Mouse (Mus musculus) CH12.LX (cell line): ENCODE results near the gene Farp1. TPM values are rescaled to one million over a fixed set of nuclear protein-coding genes. Genes with fewer than 3 reads are reported as not detected.

Experiments
- DNase-seq: peaks from one replicate; pipeline ENCODE4 v3.0.0-alpha.2; 2013; ENCODE audit errors: extremely low read depth
- H3K27ac ChIP-seq: 2 replicates; pipeline ENCODE4 v1.5.1; 2012; ENCODE audit warnings: low read depth, mild to moderate bottlenecking, control low read depth, moderate library complexity; ENCODE audit not compliant: insufficient read depth
- H3K27me3 ChIP-seq: replicated peaks from 2 replicates; pipeline ENCODE3; 2012; ENCODE audit warnings: inconsistent platforms
- H3K36me3 ChIP-seq, 2 experiments: replicated peaks in 1 of 2; 2 replicates each; pipeline versions ENCODE3 to v1.6.1; 2012; ENCODE audit warnings: inconsistent platforms in 1 of 2, low read length in 1 of 2, mild to moderate bottlenecking in 1 of 2, mixed read lengths in 1 of 2, moderate library complexity in 1 of 2; ENCODE audit not compliant: control insufficient read depth in 1 of 2, insufficient read depth in 1 of 2
- H3K4me1 ChIP-seq, 2 experiments: 2 replicates each; pipeline ENCODE4 v1.6.1; 2012; ENCODE audit warnings: inconsistent platforms in 1 of 2, moderate library complexity in 1 of 2; ENCODE audit not compliant: insufficient read depth in 2 of 2, control insufficient read depth in 1 of 2
- H3K4me2 ChIP-seq: 2 replicates; pipeline ENCODE4 v1.6.1; 2012; ENCODE audit warnings: low read depth, mild to moderate bottlenecking, control low read depth; ENCODE audit not compliant: poor library complexity, insufficient read depth, severe bottlenecking
- H3K4me3 ChIP-seq, 3 experiments: fragments of 150-350 bp in 1 of 3; sonication (generic) in 1 of 3; replicated peaks in 1 of 3; 2 replicates each; pipeline versions ENCODE3 to v1.5.1; 2011 to 2012; ENCODE audit warnings: low read depth in 2 of 3, low read length in 2 of 3, mild to moderate bottlenecking in 2 of 3, moderate library complexity in 2 of 3, control low read depth in 1 of 3, improper control_type of control experiment in 1 of 3, inconsistent platforms in 1 of 3, mixed read lengths in 1 of 3; ENCODE audit not compliant: poor library complexity in 1 of 3
- H3K79me2 ChIP-seq: replicated peaks from 2 replicates; pipeline ENCODE4 v1.6.1; 2012; ENCODE audit warnings: mild to moderate bottlenecking, moderate library complexity; ENCODE audit not compliant: control insufficient read depth, poor library complexity, insufficient read depth, severe bottlenecking; ENCODE audit errors: extremely low read depth
- H3K9ac ChIP-seq: 2 replicates; pipeline ENCODE4 v1.6.1; 2012; ENCODE audit warnings: low read depth, mild to moderate bottlenecking, control low read depth, moderate library complexity; ENCODE audit not compliant: insufficient read depth
- H3K9me3 ChIP-seq: replicated peaks from 2 replicates; pipeline ENCODE3; 2012; ENCODE audit warnings: low read length, inconsistent platforms, mixed read lengths
- CHD1 ChIP-seq: IDR thresholded peaks from 2 replicates; pipeline ENCODE4 v1.6.1; 2012; ENCODE audit warnings: low read depth, low read length, improper control_type of control experiment, inconsistent platforms
- CHD2 ChIP-seq: IDR thresholded peaks from 2 replicates; pipeline ENCODE4 v1.6.1; 2011; ENCODE audit warnings: low read length, improper control_type of control experiment
- CTCF ChIP-seq, 2 experiments: IDR thresholded peaks in 1 of 2; conservative IDR thresholded peaks in 1 of 2; 2 replicates each; pipeline ENCODE4 v1.5.1; 2011 to 2012; ENCODE audit warnings: low read depth in 2 of 2, low read length in 2 of 2, improper control_type of control experiment in 1 of 2, inconsistent platforms in 1 of 2, mild to moderate bottlenecking in 1 of 2, moderate library complexity in 1 of 2
- E2F4 ChIP-seq: IDR thresholded peaks from 2 replicates; pipeline ENCODE4 v1.6.1; 2011; ENCODE audit warnings: low read depth, low read length, improper control_type of control experiment; ENCODE audit not compliant: insufficient replicate concordance
- ELF1 ChIP-seq: IDR thresholded peaks from 2 replicates; pipeline ENCODE4 v1.6.1; 2014; ENCODE audit warnings: low read depth, mild to moderate bottlenecking, inconsistent platforms, low read length, improper control_type of control experiment
- HCFC1 ChIP-seq: IDR thresholded peaks from 2 replicates; pipeline ENCODE4 v1.6.1; 2012; ENCODE audit warnings: low read depth, mild to moderate bottlenecking, inconsistent platforms, low read length, improper control_type of control experiment
- KAT2A ChIP-seq: IDR thresholded peaks from 2 replicates; pipeline ENCODE4 v1.6.1; 2012; ENCODE audit warnings: low read length, improper control_type of control experiment, inconsistent platforms; ENCODE audit not compliant: insufficient replicate concordance
- MAX ChIP-seq: IDR thresholded peaks from 2 replicates; pipeline ENCODE4 v1.6.1; 2011; ENCODE audit warnings: low read length, improper control_type of control experiment
- MAZ ChIP-seq: IDR thresholded peaks from 2 replicates; pipeline ENCODE4 v1.6.1; 2012; ENCODE audit warnings: low read depth, mild to moderate bottlenecking, inconsistent platforms, low read length, improper control_type of control experiment, moderate library complexity
- MEF2A ChIP-seq: IDR thresholded peaks from 2 replicates; pipeline ENCODE4 v1.6.1; 2014; ENCODE audit warnings: low read depth, mild to moderate bottlenecking, inconsistent platforms, low read length, improper control_type of control experiment, borderline replicate concordance
- NELFE ChIP-seq: IDR thresholded peaks from 2 replicates; pipeline ENCODE4 v1.6.1; 2011; ENCODE audit warnings: low read depth, low read length, improper control_type of control experiment
- NRF1 ChIP-seq: IDR thresholded peaks from 2 replicates; pipeline ENCODE4 v1.6.1; 2014; ENCODE audit warnings: low read depth, mild to moderate bottlenecking, inconsistent platforms, low read length, improper control_type of control experiment, moderate library complexity
- POLR2AphosphoS2 ChIP-seq: IDR thresholded peaks from 2 replicates; pipeline ENCODE4 v1.6.1; 2011; ENCODE audit warnings: low read depth, low read length, improper control_type of control experiment
- TBP ChIP-seq: conservative IDR thresholded peaks from 2 replicates; pipeline ENCODE4 v1.6.1; 2011; ENCODE audit warnings: low read depth, low read length, improper control_type of control experiment
- TCF12 ChIP-seq: IDR thresholded peaks from 2 replicates; pipeline ENCODE4 v1.6.1; 2014; ENCODE audit warnings: low read depth, mild to moderate bottlenecking, inconsistent platforms, low read length, improper control_type of control experiment
- ZMIZ1 ChIP-seq: IDR thresholded peaks from 2 replicates; pipeline ENCODE4 v1.6.1; 2012; ENCODE audit warnings: low read depth, mild to moderate bottlenecking, inconsistent platforms, low read length, improper control_type of control experiment
- dilution Hi-C: fragments of 300-500 bp; cut with MboI; formaldehyde crosslinking; loops from 2 replicates; pipeline ENCODE4 v1.14.3; 2020; ENCODE audit warnings: low sequenced_read_pairs; ENCODE audit not compliant: extremely low pct_unique_long_range_greater_than_20kb, extremely low pct_ligation_motif_present
- in situ Hi-C: fragments of 300-500 bp; cut with MboI; formaldehyde crosslinking; loops from 3 replicates; pipeline ENCODE4 v1.14.3; 2019; ENCODE audit warnings: low sequenced_read_pairs, low pct_ligation_motif_present, low pct_unique_long_range_greater_than_20kb, mixed read lengths
- polyA plus RNA-seq: library from polyadenylated mRNA; unstranded; fragments of >175 nt; gene quantifications from 2 replicates; pipeline ENCODE4 v1.2.1, GENCODE M21; 2012; ENCODE audit warnings: low read depth; ENCODE audit not compliant: insufficient read length
- total RNA-seq, 2 experiments: library from RNA; depleted of rRNA; stranded (reverse); fragments of 300-350 nt in 1 of 2; fragments of >200 nt in 1 of 2; gene quantifications; 2 replicates each; pipeline ENCODE4 v1.2.3; 2012 to 2014

Gene Farp1
- total and polyA plus RNA-seq, 3 experiments, result 2.4 to 10.3 (median 2.5) TPM

GRCm38 (mm10) chr14:121164866-121165265 lies 129.9 kb downstream of the Farp1 start:
- H3K79me2 ChIP-seq, result no peaks in the 10 kb centered on the region
- H3K9me3 ChIP-seq, result no peaks in the 10 kb centered on the region
- no peak overlapping the region for H3K4me3 ChIP-seq
- no peaks in the 10 kb centered on the region for H3K27me3 ChIP-seq
- dilution Hi-C loops, result no loop called here
- TF ChIP-seq CHD2, result no peak
- no peak for TF ChIP-seq KAT2A
- TF ChIP-seq NELFE, result no peak
- TF ChIP-seq CHD1, result no peak
- TF ChIP-seq ELF1, result peak; percentile 38; the same call in 1 of the 2 replicates
- H3K4me2 ChIP-seq, result no peak overlapping the region
- H3K9ac ChIP-seq, result no peak overlapping the region
- DNase-seq, result no peak
- peaks cover 0 to 6% of the 10 kb centered on the region in 2 experiments for H3K36me3 ChIP-seq
- H3K4me1 ChIP-seq, result peaks cover 3 to 18% of the 10 kb centered on the region in 2 experiments; a peak in 3 of 4 replicates
- H3K27ac ChIP-seq, result no peak overlapping the region
- in situ Hi-C loops, result no loop called here

DNA sequence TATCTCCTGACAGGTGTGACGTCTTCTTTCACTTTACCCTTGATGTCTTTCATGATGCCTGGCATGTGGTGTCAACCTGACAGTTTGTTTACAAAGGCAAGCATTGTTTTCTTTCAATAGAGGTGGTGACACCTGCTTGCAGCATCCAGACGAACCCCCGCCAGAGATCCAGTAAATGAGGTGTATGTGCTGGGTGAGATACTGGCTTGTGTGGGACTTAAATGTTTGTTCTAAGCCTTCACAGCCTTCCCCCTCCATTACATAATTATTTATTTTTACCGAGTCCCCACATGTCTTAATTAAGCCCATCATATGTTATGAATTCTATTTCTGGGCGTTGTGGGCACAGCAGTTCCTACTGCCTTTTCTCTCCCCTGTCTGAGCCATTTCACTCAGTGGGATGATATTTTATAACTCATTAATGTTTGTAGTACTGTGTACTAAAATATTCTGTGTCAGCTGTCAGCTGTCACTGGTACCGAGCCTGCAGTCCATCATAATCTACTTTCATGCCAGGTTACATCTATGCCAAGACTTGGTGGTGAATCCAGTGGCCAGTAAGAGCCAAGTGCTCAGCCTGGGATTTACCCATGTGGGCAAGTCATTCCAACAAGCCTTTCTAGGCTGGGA lies 130.5 kb downstream of the Farp1 start:
- in situ Hi-C loops, result no loop called here
- H3K9ac ChIP-seq, result no peak overlapping the region
- H3K27me3 ChIP-seq, result no peaks in the 10 kb centered on the region
- H3K36me3 ChIP-seq, result peaks cover 0 to 6% of the 10 kb centered on the region in 2 experiments
- no peak overlapping the region for H3K4me3 ChIP-seq
- no peaks in the 10 kb centered on the region for H3K79me2 ChIP-seq
- H3K9me3 ChIP-seq, result no peaks in the 10 kb centered on the region
- H3K27ac ChIP-seq, result no peak overlapping the region
- peaks cover 3 to 18% of the 10 kb centered on the region in 2 experiments; a peak in 3 of 4 replicates for H3K4me1 ChIP-seq
- dilution Hi-C loops, result no loop called here
- no peak overlapping the region for H3K4me2 ChIP-seq
- no peak for DNase-seq
- no peak for TF ChIP-seq CTCF (conservative IDR thresholded peaks at IDR 0.05 in 1 of 2, IDR thresholded peaks at IDR 0.05 in 1 of 2; ENCODE audit: low read depth in 2 of 2, low read length in 2 of 2)
- TF ChIP-seq TCF12, result no peak

DNA sequence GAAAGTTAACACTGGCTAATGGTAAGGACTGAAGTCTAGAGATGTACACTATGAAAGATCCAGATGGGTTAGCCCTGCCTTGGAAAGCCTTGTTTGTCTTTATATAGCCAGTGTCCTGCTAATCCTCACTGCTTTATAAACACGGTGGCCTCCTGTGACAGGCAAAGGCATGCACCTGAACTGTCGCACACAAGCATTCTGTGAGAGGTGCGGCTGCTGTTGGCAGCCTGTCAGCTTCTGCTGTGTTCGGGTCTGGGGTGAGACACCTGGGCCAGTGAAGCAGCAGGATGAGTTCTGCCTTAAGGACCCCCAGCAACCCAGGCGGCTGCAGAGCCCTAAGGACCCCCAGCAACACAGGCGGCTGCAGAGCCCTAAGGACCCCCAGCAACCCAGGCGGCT lies 131.0 kb downstream of the Farp1 start:
- Histone ChIP-seq H3K36me3 (peaks cover 0 to 6% of the 10 kb centered on the region in 2 experiments), H3K79me2 (no peaks in the 10 kb centered on the region), H3K4me2 (no peak overlapping the region), H3K9me3 (no peaks in the 10 kb centered on the region), H3K9ac (no peak overlapping the region), H3K4me3 (no peak overlapping the region), H3K27me3 (no peaks in the 10 kb centered on the region), H3K4me1 (peaks cover 3 to 18% of the 10 kb centered on the region in 2 experiments; a peak in 3 of 4 replicates), H3K27ac (no peak overlapping the region)
- in situ Hi-C loops (no loop called here), dilution Hi-C loops (no loop called here)
- TF ChIP-seq TBP (no peak), MAX (no peak), E2F4 (no peak), MAZ (no peak), NELFE (no peak), POLR2AphosphoS2 (no peak), NRF1 (no peak), ZMIZ1 (no peak), TCF12 (no peak), KAT2A (no peak), HCFC1 (no peak), MEF2A (no peak), CHD2 (no peak)
- no peak for DNase-seq
